ENCODE assay signal across 8 mouse cellular contexts in genomic region chr16:14163731-14164130, GRCm38 (mm10). TPM values are rescaled to one million over a fixed set of nuclear protein-coding genes. Genes with fewer than 3 reads are reported as not detected.
DNase-seq lines count a peak whose midpoint lies in the region; ATAC-seq and TF ChIP-seq lines count a peak whose summit lies in the region.

No protein-coding gene starts in this region.

- H3K27ac ChIP-seq in heart, adult 2 months = peak overlapping the region; percentile 93
- peak overlapping the region; percentile 56 for H3K27ac ChIP-seq in ES-Bruce4 (ENCODE audit: insufficient read depth, low read length)
- no peak overlapping the region for H3K27ac ChIP-seq in forebrain, embryonic 16.5 days (ENCODE audit: low read length)
- peak overlapping the region; percentile 93 for H3K27ac ChIP-seq in liver, embryonic 15.5 days (replicated peaks)

- no peak for TF ChIP-seq EP300 in heart, adult 2 months (IDR thresholded peaks at IDR 0.05; ENCODE audit: insufficient read depth, low read depth, low read length)
- no peak for TF ChIP-seq EP300 in ES-Bruce4 (IDR thresholded peaks at IDR 0.05; ENCODE audit: insufficient read depth, low read depth, low read length)

- H3K4me2 ChIP-seq in forebrain, embryonic 16.5 days (ENCODE audit: low read length) = peak overlapping the region; percentile 91
- H3K4me2 ChIP-seq in liver, embryonic 15.5 days = peak overlapping the region; percentile 86

- no peak for ATAC-seq in forebrain, embryonic 16.5 days
- 0 out of 2 replicates have a peak, but pooled peaks have one; percentile 1 for ATAC-seq in liver, embryonic 15.5 days (ENCODE audit: insufficient read depth)

- H3K4me1 ChIP-seq in heart, adult 2 months (ENCODE audit: control insufficient read depth, insufficient read depth, low read length) = peaks cover 4% of the 10 kb centered on the region
- peaks cover 2% of the 10 kb centered on the region for H3K4me1 ChIP-seq in ES-Bruce4 (ENCODE audit: control insufficient read depth, insufficient read depth, low read length)
- peaks cover 12% of the 10 kb centered on the region for H3K4me1 ChIP-seq in forebrain, embryonic 16.5 days (replicated peaks; ENCODE audit: control insufficient read depth, insufficient read depth, low read length)
- peaks cover 71% of the 10 kb centered on the region for H3K4me1 ChIP-seq in liver, embryonic 15.5 days (replicated peaks)

- H3K9me3 ChIP-seq in ES-Bruce4 (replicated peaks; ENCODE audit: control insufficient read depth, insufficient read depth, low read length, poor library complexity, severe bottlenecking) = no peaks in the 10 kb centered on the region
- H3K9me3 ChIP-seq in forebrain, embryonic 16.5 days (ENCODE audit: control insufficient read depth, low read length) = no peaks in the 10 kb centered on the region
- no peaks in the 10 kb centered on the region for H3K9me3 ChIP-seq in liver, embryonic 15.5 days (replicated peaks)

- H3K36me3 ChIP-seq in heart, adult 2 months (ENCODE audit: control insufficient read depth, insufficient read depth, low read length) = no peaks in the 10 kb centered on the region
- H3K36me3 ChIP-seq in ES-Bruce4 (ENCODE audit: control insufficient read depth, insufficient read depth, low read length, poor library complexity, severe bottlenecking) = peaks cover 3% of the 10 kb centered on the region; the same call in 1 of the 2 replicates
- no peaks in the 10 kb centered on the region for H3K36me3 ChIP-seq in forebrain, embryonic 16.5 days (ENCODE audit: control insufficient read depth, insufficient read depth)
- peaks cover 20% of the 10 kb centered on the region for H3K36me3 ChIP-seq in liver, embryonic 15.5 days (replicated peaks)

- 5% methylated on average over 10 of the region's 10 CpGs for WGBS in heart, adult 2 months
- WGBS in forebrain, embryonic 16.5 days = 2% methylated on average over 10 of the region's 10 CpGs
- under 1% methylated on average over 10 of the region's 10 CpGs for WGBS in liver, embryonic 15.5 days (ENCODE audit: insufficient replicate concordance)

- peaks cover 2% of the 10 kb centered on the region; the same call in 1 of the 2 replicates for H3K79me2 ChIP-seq in heart, adult 2 months (replicated peaks; ENCODE audit: control insufficient read depth, insufficient read depth, low read length)

- intact Hi-C loops in heart, adult 2 months (cut with DNase I) = loop anchor here (2.0 to 5.0 kb wide), 2 partner anchors 13 to 154 kb away; partner anchors contain the start of gene Fopnl

- TF ChIP-seq CTCF in heart, adult 2 months (IDR thresholded peaks at IDR 0.05) = no peak
- no peak for TF ChIP-seq CTCF in ES-Bruce4 (IDR thresholded peaks at IDR 0.05; ENCODE audit: low read depth, low read length)

- H3K4me3 ChIP-seq in heart, adult 2 months = peak overlapping the region; percentile 72
- H3K4me3 ChIP-seq in ES-Bruce4 (ENCODE audit: low read depth, low read length) = peak overlapping the region; percentile 85
- peak overlapping the region; percentile 75 for H3K4me3 ChIP-seq in forebrain, embryonic 16.5 days (replicated peaks; ENCODE audit: low read length)
- H3K4me3 ChIP-seq in liver, embryonic 15.5 days (replicated peaks) = peak overlapping the region; percentile 81

- DNase-seq in heart, adult 2 months = no peak
- DNase-seq in heart, adult 8-10 months (ENCODE audit: low spot score) = no peak
- DNase-seq in urinary bladder, postnatal 36 days (ENCODE audit: low spot score in 2 of 2) = no peak
- DNase-seq in B cell, adult 2 months = no peak
- DNase-seq in urinary bladder, postnatal 25 days (ENCODE audit: low spot score) = no peak

- no peaks in the 10 kb centered on the region for H3K27me3 ChIP-seq in heart, adult 2 months (ENCODE audit: control insufficient read depth, insufficient read depth, low read length)
- H3K27me3 ChIP-seq in ES-Bruce4 (ENCODE audit: control insufficient read depth, insufficient read depth, low read length, poor library complexity, severe bottlenecking) = no peaks in the 10 kb centered on the region
- H3K27me3 ChIP-seq in forebrain, embryonic 16.5 days (replicated peaks; ENCODE audit: control insufficient read depth, insufficient read depth, low read length) = no peaks in the 10 kb centered on the region
- H3K27me3 ChIP-seq in liver, embryonic 15.5 days = no peaks in the 10 kb centered on the region

- TF ChIP-seq POLR2A in heart, adult 2 months (IDR thresholded peaks at IDR 0.05; ENCODE audit: insufficient read depth, low read depth, low read length) = no peak
- TF ChIP-seq POLR2A in ES-Bruce4 (IDR thresholded peaks at IDR 0.05; ENCODE audit: insufficient read depth, low read length) = no peak

- peak overlapping the region; percentile 86 for H3K9ac ChIP-seq in heart, adult 2 months (ENCODE audit: low read depth, low read length)
- H3K9ac ChIP-seq in ES-Bruce4 (ENCODE audit: low read depth, poor library complexity, severe bottlenecking) = peak overlapping the region; percentile 83
- H3K9ac ChIP-seq in forebrain, embryonic 16.5 days (replicated peaks; ENCODE audit: low read depth, low read length) = peak overlapping the region; percentile 73
- H3K9ac ChIP-seq in liver, embryonic 15.5 days = peak overlapping the region; percentile 84

RNA-seq across cellular contexts. Expression of gene Marf1, which starts 0.6 kb away (rescaled TPM):
- total RNA-seq in heart, adult 2 months (2021) = 10 to 100 TPM; 32.4 to 36.1 TPM
- 8.3 and 19.2 TPM in 2 replicates for polyA plus RNA-seq in heart, adult 2 months (2012; rRNA removed)
- 10 to 100 TPM; 32.8 to 38.0 (median 35.4) TPM for total RNA-seq in heart, adult 8-10 months (2022)
- 68.6 and 72.3 TPM in 2 replicates for polyA plus RNA-seq in ES-Bruce4 (2011; ENCODE audit: insufficient read depth, insufficient read length, low read depth, missing spikeins)
- polyA plus RNA-seq in forebrain, embryonic 16.5 days (2015; fragmentation: Nextera tagmentation; extraction: Ambion mirVana) = 17.3 and 21.9 TPM in 2 replicates
- 5.5 and 5.6 TPM in 2 replicates for polyA plus RNA-seq in liver, embryonic 15.5 days (2015; fragmentation: Nextera tagmentation; extraction: Ambion mirVana)

RNA-seq across cellular contexts. Expression of gene Nde1, which starts 0.7 kb away (rescaled TPM):
- total RNA-seq in heart, adult 2 months (2021) = 10 to 100 TPM; 30.0 to 31.9 TPM
- polyA plus RNA-seq in heart, adult 2 months (2012; rRNA removed) = 28.2 and 39.7 TPM in 2 replicates
- total RNA-seq in heart, adult 8-10 months (2022) = 10 to 100 TPM; 28.2 to 30.3 (median 29.6) TPM
- 126 and 129 TPM in 2 replicates for polyA plus RNA-seq in ES-Bruce4 (2011; ENCODE audit: insufficient read depth, insufficient read length, low read depth, missing spikeins)
- 50.6 and 61.3 TPM in 2 replicates for polyA plus RNA-seq in forebrain, embryonic 16.5 days (2015; fragmentation: Nextera tagmentation; extraction: Ambion mirVana)
- 51.9 and 54.5 TPM in 2 replicates for polyA plus RNA-seq in liver, embryonic 15.5 days (2015; fragmentation: Nextera tagmentation; extraction: Ambion mirVana)
